Mouse (Mus musculus) hindbrain, embryonic 14.5 days (tissue): ENCODE data around the gene Iqub. TPM values are rescaled to one million over a fixed set of nuclear protein-coding genes. Genes with fewer than 3 reads are reported as not detected.

Experiments used
- ATAC-seq: fragments of 200-750 bp; cut with Nextera tagmentation; 2 replicates; pipeline ENCODE4 v1.8.0; 2017; ENCODE audit warnings: moderate number of reproducible peaks, mild to moderate bottlenecking, moderate TSS enrichment, moderate library complexity; ENCODE audit not compliant: low FRiP score
- DNase-seq: peaks from one replicate; pipeline ENCODE4 v3.0.0-alpha.2; 2015; ENCODE audit warnings: low spot score
- H3K27ac ChIP-seq: fragments of 300-500 bp; sonication (generic); 2 replicates; pipeline ENCODE4 v1.5.1; 2014; ENCODE audit warnings: mild to moderate bottlenecking, moderate library complexity
- H3K27me3 ChIP-seq: fragments of 300-500 bp; sonication (generic); 2 replicates; pipeline ENCODE4 v1.6.1; 2014; ENCODE audit warnings: mild to moderate bottlenecking, low read length, mixed read lengths; ENCODE audit not compliant: control insufficient read depth, insufficient read depth
- H3K36me3 ChIP-seq: fragments of 300-500 bp; sonication (generic); replicated peaks from 2 replicates; pipeline ENCODE4 v1.6.1; 2014; ENCODE audit not compliant: control insufficient read depth, insufficient read depth
- H3K4me1 ChIP-seq: fragments of 300-500 bp; sonication (generic); replicated peaks from 2 replicates; pipeline ENCODE4 v1.6.1; 2014; ENCODE audit warnings: antibody characterized with exemption, low read length, mixed read lengths; ENCODE audit not compliant: control insufficient read depth, insufficient read depth
- H3K4me2 ChIP-seq: fragments of 300-500 bp; sonication (generic); replicated peaks from 2 replicates; pipeline ENCODE4 v1.6.1; 2014; ENCODE audit warnings: mild to moderate bottlenecking, moderate library complexity
- H3K4me3 ChIP-seq: fragments of 300-500 bp; sonication (generic); replicated peaks from 2 replicates; pipeline ENCODE4 v1.5.1; 2014; ENCODE audit warnings: mild to moderate bottlenecking, low read length
- H3K9ac ChIP-seq: fragments of 300-500 bp; sonication (generic); 2 replicates; pipeline ENCODE4 v1.6.1; 2014
- H3K9me3 ChIP-seq: fragments of 300-500 bp; sonication (generic); 2 replicates; pipeline ENCODE4 v1.6.1; 2016; ENCODE audit warnings: low read length; ENCODE audit not compliant: control insufficient read depth
- WGBS: fragments of 180-500 bp; shearing (Covaris S2); extraction: QIAGEN DNeasy Blood & Tissue Kit; methylation state at CpG from one replicate; pipeline ENCODE4 v1.1.7; 2014; 5-methylcytosine and 5-hydroxymethylcytosine counted together
- polyA plus RNA-seq: library from polyadenylated mRNA; unstranded; fragments of >200 nt; fragmentation: Nextera tagmentation; extraction: Ambion mirVana; gene quantifications from 2 replicates; pipeline ENCODE4 v1.2.1, GENCODE M21; 2014

Iqub gene
- polyA plus RNA-seq, 1 experiment from 2014 or later: 4.4 TPM

DNA sequence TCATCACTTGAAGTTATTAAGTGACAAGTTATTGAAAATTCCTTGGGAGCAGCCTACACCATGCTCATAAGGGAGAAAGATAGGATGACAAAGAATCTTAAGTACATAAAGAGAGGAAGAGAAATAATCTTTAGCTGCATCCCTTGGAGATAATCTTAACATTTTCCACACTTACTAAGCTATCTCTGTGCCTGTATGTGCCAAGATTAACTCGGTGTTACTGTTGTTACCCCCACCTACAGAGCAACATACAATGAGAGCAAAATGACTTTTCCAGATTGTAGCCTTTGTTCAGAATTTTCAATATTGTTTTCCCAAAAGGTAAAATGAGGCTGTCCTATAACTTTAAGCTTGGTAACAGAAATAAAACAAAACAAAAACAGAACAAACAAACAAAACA is 99.4 kb downstream of the Iqub start:
- Histone ChIP-seq H3K27ac (no peak overlapping the region), H3K36me3 (no peaks in the 10 kb centered on the region), H3K9me3 (no peaks in the 10 kb centered on the region), H3K27me3 (no peaks in the 10 kb centered on the region), H3K9ac (no peak overlapping the region), H3K4me3 (no peak overlapping the region), H3K4me1 (no peaks in the 10 kb centered on the region), H3K4me2 (no peak overlapping the region)
- DNase-seq: peak; percentile 13
- ATAC-seq: no peak
- 81% methylated on average over 1 of the region's 1 CpGs for WGBS

DNA sequence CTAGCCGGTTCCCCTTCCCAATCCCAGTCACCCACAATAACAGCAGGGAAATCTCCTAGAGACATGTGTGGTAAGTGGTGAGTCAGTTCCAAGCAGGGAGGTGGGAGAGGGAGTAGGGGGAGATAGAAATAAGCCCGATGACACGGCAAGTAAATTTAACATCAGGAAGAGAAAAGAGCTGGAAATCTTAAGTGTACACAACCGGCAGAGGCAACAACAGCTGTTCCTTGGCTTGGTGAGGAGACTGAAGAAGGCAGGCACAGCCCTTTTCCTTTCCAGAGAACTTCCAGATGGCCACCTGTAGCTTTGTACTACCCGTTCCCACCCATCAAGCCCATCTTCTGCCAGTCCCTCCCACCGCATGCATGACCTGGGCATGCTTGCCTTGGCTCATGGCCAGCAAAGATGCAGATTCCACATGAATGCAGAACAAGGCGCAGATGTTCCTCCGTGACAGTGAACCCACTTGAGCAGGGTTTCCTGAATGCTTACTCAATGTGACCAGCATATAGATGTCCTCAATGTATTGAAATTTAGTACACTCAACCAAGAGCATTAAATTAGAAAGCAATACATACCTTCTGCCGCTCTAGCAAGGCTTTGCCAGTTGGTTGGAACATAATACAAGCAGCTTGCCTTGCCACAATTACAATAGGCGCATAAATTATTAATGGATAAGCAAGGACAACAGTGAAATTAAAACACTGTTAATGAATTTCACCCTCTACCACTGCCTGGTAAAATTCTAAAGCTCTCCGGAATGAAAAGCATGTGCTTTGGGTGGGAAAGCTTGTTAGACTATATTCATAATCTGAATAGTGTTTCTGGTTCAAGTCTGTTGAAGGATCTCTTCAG is 106.1 kb downstream of the Iqub start:
- H3K9ac ChIP-seq: no peak overlapping the region
- no peaks in the 10 kb centered on the region for H3K9me3 ChIP-seq
- no peaks in the 10 kb centered on the region for H3K27me3 ChIP-seq
- no peaks in the 10 kb centered on the region for H3K4me1 ChIP-seq
- no peak overlapping the region for H3K27ac ChIP-seq
- peak; percentile 59; the same call in 1 of the 2 replicates for ATAC-seq
- H3K4me3 ChIP-seq: no peak overlapping the region
- 64% methylated on average over 11 of the region's 11 CpGs for WGBS
- no peaks in the 10 kb centered on the region for H3K36me3 ChIP-seq
- H3K4me2 ChIP-seq: no peak overlapping the region
- DNase-seq: peak; percentile 27

DNA sequence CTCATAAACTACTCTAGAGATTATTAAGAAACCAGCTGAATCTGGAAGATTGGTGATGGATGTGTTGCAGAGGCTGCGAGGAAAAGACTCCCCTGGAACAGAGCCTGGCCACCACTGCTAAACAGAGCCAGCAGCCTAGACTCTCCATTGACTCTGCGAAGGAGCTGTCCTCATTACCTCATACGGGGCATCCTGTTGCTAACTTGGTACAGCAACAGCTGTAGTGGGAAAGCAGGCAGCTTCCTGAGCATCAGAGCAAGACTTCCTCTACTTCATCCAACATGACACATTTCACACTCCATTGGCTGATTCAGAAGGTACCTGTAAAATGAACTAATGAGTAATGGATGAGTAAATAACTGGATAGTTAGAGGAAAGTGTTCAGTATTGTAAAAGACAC is 107.1 kb downstream of the Iqub start:
- Histone ChIP-seq H3K36me3 (no peaks in the 10 kb centered on the region), H3K4me2 (no peak overlapping the region), H3K27ac (no peak overlapping the region), H3K4me1 (no peaks in the 10 kb centered on the region), H3K9me3 (no peaks in the 10 kb centered on the region), H3K27me3 (no peaks in the 10 kb centered on the region), H3K4me3 (no peak overlapping the region), H3K9ac (no peak overlapping the region)
- DNase-seq: peak; percentile 20
- WGBS: 78% methylated on average over 3 of the region's 3 CpGs
- no peak for ATAC-seq

DNA sequence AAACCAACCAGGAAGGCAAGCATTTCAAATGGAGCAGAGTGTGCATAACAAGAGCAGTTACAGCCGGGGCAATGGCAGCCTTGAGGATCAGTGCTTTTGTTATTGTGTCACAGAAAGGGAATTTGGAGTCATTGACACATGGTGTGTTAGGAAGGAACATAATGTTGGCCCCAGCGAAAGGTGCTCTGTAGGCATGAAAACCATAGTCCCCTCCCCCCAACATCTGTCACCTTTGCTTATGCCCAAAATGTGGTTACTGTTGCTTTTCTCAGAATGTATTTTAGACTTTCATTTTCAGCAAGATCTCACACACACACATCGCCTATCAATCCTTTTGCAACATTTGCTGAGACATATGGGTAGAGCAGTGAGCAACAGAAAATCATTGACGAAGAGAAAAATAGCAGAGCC is 117.6 kb downstream of the Iqub start:
- Histone ChIP-seq H3K4me2 (no peak overlapping the region), H3K9me3 (no peaks in the 10 kb centered on the region), H3K9ac (no peak overlapping the region), H3K4me1 (no peaks in the 10 kb centered on the region), H3K27ac (no peak overlapping the region), H3K4me3 (no peak overlapping the region), H3K27me3 (no peaks in the 10 kb centered on the region), H3K36me3 (no peaks in the 10 kb centered on the region)
- 88% methylated on average over 4 of the region's 4 CpGs for WGBS
- no peak for ATAC-seq
- no peak for DNase-seq

Other genes with a start within 250 kb of the Iqub start
- 389 and 483 TPM in 2 replicates for gene Ndufa5, start 12.9 kb upstream of the Iqub start, polyA plus RNA-seq
- 0.12 TPM in 1 of 2 replicates, not detected in the other for gene Asb15, start 13.1 kb upstream of the Iqub start, polyA plus RNA-seq
- not detected in 2 replicates for gene Lmod2, start 82.7 kb upstream of the Iqub start, polyA plus RNA-seq
- 47.0 and 48.4 TPM in 2 replicates for gene Wasl, start 149.9 kb upstream of the Iqub start, polyA plus RNA-seq
- not detected in 2 replicates for gene Hyal6, start 218.2 kb upstream of the Iqub start, polyA plus RNA-seq
- not detected in 2 replicates for gene Hyal4, start 233.3 kb upstream of the Iqub start, polyA plus RNA-seq